Mouse (Mus musculus): ENCODE measurements around the gene Gm42791.

DNA sequence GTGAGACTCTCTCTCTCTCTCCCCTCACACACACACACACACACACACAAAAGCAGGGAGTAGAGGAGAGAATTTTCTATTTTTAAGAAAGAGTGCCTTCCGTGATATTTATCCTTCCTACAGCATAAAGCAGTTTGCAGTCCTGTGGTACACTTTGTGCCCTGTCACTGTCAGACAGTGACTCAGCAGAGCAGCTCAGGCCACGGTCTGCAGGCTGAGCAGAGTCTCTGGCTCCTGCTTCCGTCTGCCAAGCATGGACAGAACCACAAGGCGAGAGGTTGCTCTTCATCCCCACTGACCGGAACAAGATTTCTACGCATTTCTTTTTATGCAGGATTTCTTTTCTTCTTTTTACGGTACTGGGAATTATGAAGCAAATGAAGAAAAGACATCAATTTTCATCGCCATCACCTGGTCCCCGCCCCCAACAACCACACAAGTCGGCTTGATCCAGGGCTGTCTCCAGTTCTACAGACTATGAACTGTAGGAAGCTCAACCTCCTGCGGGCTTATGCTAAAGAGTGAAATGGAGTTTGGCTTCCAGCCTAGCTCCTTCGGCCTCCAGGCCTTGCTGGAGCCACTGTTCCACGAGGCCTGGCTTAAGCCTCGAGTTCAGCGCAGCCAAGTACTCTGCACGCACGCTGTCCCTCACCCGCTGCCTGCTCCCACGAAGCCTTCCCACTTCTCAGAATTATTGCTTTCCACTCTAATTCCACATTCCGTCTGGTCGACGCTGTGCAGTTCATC, 40.5 kb downstream of the Gm42791 start:
- TF ChIP-seq CTCF (IDR thresholded peaks at IDR 0.05; ENCODE audit: insufficient read depth, low read length) = no peak
- TF ChIP-seq POLR2A (IDR thresholded peaks at IDR 0.05; ENCODE audit: borderline replicate concordance, extremely low read depth, low read depth, low read length) = no peak

Measured in lung, adult 2 months (tissue).